Mouse (Mus musculus) liver, adult 2 months (tissue): Measurements from ENCODE around the gene Frmd6. TPM values are rescaled to one million over a fixed set of nuclear protein-coding genes. Genes with fewer than 3 reads are reported as not detected.

Experiments
- DNase-seq: peaks from one replicate; pipeline ENCODE4 v3.0.0-alpha.2; 2011; ENCODE audit warnings: low read depth, low spot score; ENCODE audit errors: extremely low read depth
- H3K27ac ChIP-seq: fragments of 200-500 bp; replicated peaks from 2 replicates; pipeline ENCODE4 v1.5.1; 2012; ENCODE audit warnings: low read depth, mild to moderate bottlenecking, control low read depth, inconsistent platforms, low read length; ENCODE audit not compliant: insufficient read depth
- H3K27me3 ChIP-seq: fragments of 200-500 bp; 2 replicates; pipeline ENCODE4 v1.6.1; 2012; ENCODE audit warnings: mild to moderate bottlenecking, moderate library complexity, low read length, inconsistent platforms; ENCODE audit not compliant: control insufficient read depth, insufficient read depth
- H3K36me3 ChIP-seq: fragments of 200-500 bp; 2 replicates; pipeline ENCODE4 v1.6.1; 2012; ENCODE audit warnings: low read length, inconsistent platforms; ENCODE audit not compliant: control insufficient read depth, insufficient read depth
- H3K4me1 ChIP-seq: fragments of 200-500 bp; 2 replicates; pipeline ENCODE4 v1.6.1; 2011; ENCODE audit warnings: low read length; ENCODE audit not compliant: control insufficient read depth, insufficient read depth
- H3K4me3 ChIP-seq: fragments of 200-500 bp; 2 replicates; pipeline ENCODE4 v1.5.1; 2011; ENCODE audit warnings: low read depth, mild to moderate bottlenecking, control low read depth, low read length, moderate library complexity; ENCODE audit not compliant: insufficient read depth
- H3K79me2 ChIP-seq: fragments of 200-500 bp; 2 replicates; pipeline ENCODE4 v1.6.1; 2012; ENCODE audit warnings: inconsistent platforms, mild to moderate bottlenecking, low read length, moderate library complexity; ENCODE audit not compliant: control insufficient read depth, insufficient read depth
- H3K9ac ChIP-seq: fragments of 200-500 bp; 2 replicates; pipeline ENCODE4 v1.6.1; 2012; ENCODE audit warnings: low read depth, mild to moderate bottlenecking, control low read depth, inconsistent platforms, low read length
- CTCF ChIP-seq: fragments of 200-500 bp; IDR thresholded peaks from 2 replicates; pipeline ENCODE4 v1.5.1; 2011; ENCODE audit warnings: low read depth, low read length, control low read depth
- POLR2A ChIP-seq: fragments of 200-500 bp; IDR thresholded peaks from 2 replicates; pipeline ENCODE4 v1.6.1; 2011; ENCODE audit warnings: low read length, control low read depth; ENCODE audit not compliant: insufficient read depth; ENCODE audit errors: extremely low read depth
- WGBS: fragments of 180-500 bp; shearing (Covaris S2); methylation state at CpG from one replicate; pipeline ENCODE4 v1.1.7; 2018; 5-methylcytosine and 5-hydroxymethylcytosine counted together
- polyA plus RNA-seq: library from polyadenylated mRNA; depleted of rRNA; stranded (reverse); fragments of >200 nt; gene quantifications from 2 replicates; pipeline ENCODE4 v1.2.3, GENCODE M21; 2012
- total RNA-seq: library from RNA; depleted of rRNA; stranded (reverse); fragments of >200 nt; gene quantifications from 2 replicates; pipeline ENCODE4 v1.2.3, GENCODE M21; 2014

The Frmd6 gene
- total and polyA plus RNA-seq, 2 experiments = 1.4 to 3.0 TPM

DNA sequence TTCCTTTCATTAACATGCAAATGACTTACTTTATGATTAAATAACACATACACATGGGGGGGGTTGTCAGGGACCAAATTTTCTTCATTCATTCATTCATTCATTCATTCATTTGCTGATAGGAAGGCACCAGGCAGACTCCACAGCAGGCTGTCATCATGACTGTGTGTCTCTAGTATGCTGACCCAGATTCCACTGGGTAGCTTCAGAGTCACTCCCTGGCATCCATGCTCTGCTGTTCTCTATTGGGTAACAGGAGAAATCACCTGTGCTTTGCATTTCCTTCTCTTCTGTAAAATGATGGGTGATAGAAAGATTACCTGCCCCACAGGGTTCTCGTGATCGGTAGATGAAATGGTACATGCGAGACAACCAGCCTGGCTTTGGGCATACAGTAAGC lies 7.7 kb downstream of the Frmd6 start:
- no peak for DNase-seq
- H3K27ac ChIP-seq = no peak overlapping the region
- peaks cover 22% of the 10 kb centered on the region; the same call in 1 of the 2 replicates for H3K79me2 ChIP-seq
- no peak overlapping the region for H3K9ac ChIP-seq
- TF ChIP-seq POLR2A (no peak), CTCF (no peak)
- no peaks in the 10 kb centered on the region for H3K4me1 ChIP-seq
- 89% methylated on average over 3 of the region's 3 CpGs for WGBS
- H3K4me3 ChIP-seq = no peak overlapping the region
- H3K36me3 ChIP-seq = no peaks in the 10 kb centered on the region
- no peaks in the 10 kb centered on the region for H3K27me3 ChIP-seq

- Histone ChIP-seq H3K36me3 (no peaks in the 10 kb centered on the region), H3K9ac (no peak overlapping the region), H3K4me3 (no peak overlapping the region), H3K4me1 (no peaks in the 10 kb centered on the region), H3K79me2 (peaks cover 19% of the 10 kb centered on the region; the same call in 1 of the 2 replicates), H3K27ac (no peak overlapping the region), H3K27me3 (no peaks in the 10 kb centered on the region)
- no peak for TF ChIP-seq POLR2A
- TF ChIP-seq CTCF = no peak
- no peak for DNase-seq
- WGBS = 87% methylated on average over 4 of the region's 4 CpGs
Observed at GRCm38 (mm10) chr12:70834043-70834442, 8.7 kb downstream of the Frmd6 start.

- no peak for TF ChIP-seq CTCF
- TF ChIP-seq POLR2A = no peak
- 82% methylated on average over 5 of the region's 5 CpGs for WGBS
- Histone ChIP-seq H3K36me3 (no peaks in the 10 kb centered on the region), H3K79me2 (peaks cover 16% of the 10 kb centered on the region; the same call in 1 of the 2 replicates), H3K4me1 (no peaks in the 10 kb centered on the region), H3K4me3 (no peak overlapping the region), H3K27me3 (no peaks in the 10 kb centered on the region), H3K27ac (no peak overlapping the region), H3K9ac (no peak overlapping the region)
- no peak for DNase-seq
Observed at GRCm38 (mm10) chr12:70835004-70835403, 9.7 kb downstream of the Frmd6 start.

DNA sequence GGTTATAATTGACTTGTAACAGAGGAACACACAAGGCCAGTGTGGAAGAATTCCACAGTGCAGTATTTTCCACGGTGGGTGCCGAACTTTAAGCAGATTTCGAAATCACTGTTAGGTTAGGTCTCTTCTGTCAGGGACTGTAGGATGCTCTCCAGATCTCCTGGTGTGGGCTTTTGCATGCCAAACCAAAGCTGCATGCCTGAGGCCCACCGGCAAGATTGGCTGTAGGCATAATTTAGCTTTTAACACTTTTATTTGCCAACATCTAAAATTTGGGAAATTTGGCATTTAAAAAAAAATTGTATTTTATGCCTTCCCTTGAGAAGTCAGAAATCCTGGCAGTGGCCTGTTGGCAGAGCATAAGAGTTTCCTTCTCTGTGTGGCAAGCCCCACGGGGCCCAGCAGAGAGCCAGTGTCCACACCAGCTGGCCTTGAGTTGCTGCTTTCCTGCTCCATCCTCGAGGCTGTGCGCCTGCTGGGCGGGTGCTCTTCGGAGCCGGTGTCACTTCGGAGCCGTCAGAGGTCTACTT lies 12.5 kb downstream of the Frmd6 start:
- Histone ChIP-seq H3K79me2 (peaks cover 17% of the 10 kb centered on the region; the same call in 1 of the 2 replicates), H3K27me3 (no peaks in the 10 kb centered on the region), H3K36me3 (no peaks in the 10 kb centered on the region), H3K27ac (no peak overlapping the region), H3K4me1 (peaks cover 5% of the 10 kb centered on the region; the same call in 1 of the 2 replicates), H3K9ac (no peak overlapping the region), H3K4me3 (no peak overlapping the region)
- TF ChIP-seq CTCF (no peak), POLR2A (no peak)
- WGBS = 52% methylated on average over 12 of the region's 12 CpGs
- peak; percentile 18 for DNase-seq

- no peak for DNase-seq
- no peak for TF ChIP-seq POLR2A
- TF ChIP-seq CTCF = no peak
- Histone ChIP-seq H3K4me3 (no peak overlapping the region), H3K27ac (no peak overlapping the region), H3K79me2 (peaks cover 14% of the 10 kb centered on the region; the same call in 1 of the 2 replicates), H3K9ac (no peak overlapping the region), H3K27me3 (no peaks in the 10 kb centered on the region), H3K36me3 (no peaks in the 10 kb centered on the region), H3K4me1 (peaks cover 5% of the 10 kb centered on the region; the same call in 1 of the 2 replicates)
- 84% methylated on average over 2 of the region's 2 CpGs for WGBS
Observed at GRCm38 (mm10) chr12:70845371-70845770, 20.1 kb downstream of the Frmd6 start.

- H3K79me2 ChIP-seq = peaks cover 17% of the 10 kb centered on the region; the same call in 1 of the 2 replicates
- no peak for DNase-seq
- H3K36me3 ChIP-seq = no peaks in the 10 kb centered on the region
- TF ChIP-seq POLR2A (no peak), CTCF (no peak)
- no peaks in the 10 kb centered on the region for H3K4me1 ChIP-seq
- no peaks in the 10 kb centered on the region for H3K27me3 ChIP-seq
- WGBS = 95% methylated on average over 9 of the region's 9 CpGs
- H3K9ac ChIP-seq = no peak overlapping the region
- no peak overlapping the region for H3K4me3 ChIP-seq
- H3K27ac ChIP-seq = no peak overlapping the region
Observed at GRCm38 (mm10) chr12:70849024-70849423, 23.7 kb downstream of the Frmd6 start.
